Mouse (Mus musculus): ENCODE data around the gene A4galt. TPM values are rescaled to one million over a fixed set of nuclear protein-coding genes. Genes with fewer than 3 reads are reported as not detected.

The A4galt gene
- 1 to 10 TPM in 4 of 26 experiments, under 1 TPM in 3, not detected in 19; 0.29 to 1.3 (median 1.1) TPM for total RNA-seq (2018; cell fraction: chromatin; rRNA removed)
- 1 to 10 TPM in 6 of 26 experiments, under 1 TPM in 19, not detected in 1; 0.17 to 1.6 (median 0.53) TPM for total RNA-seq (2018; cell fraction: cytosol; rRNA removed)
- 1 to 10 TPM in 4 of 26 experiments, under 1 TPM in 16, not detected in 6; 0.23 to 2.7 (median 0.49) TPM for total RNA-seq (2018; cell fraction: nucleus; rRNA removed)
- 0.38 to 1.5 TPM (median 1.2 TPM) in 3 replicates for polyA plus RNA-seq (2018)

DNA sequence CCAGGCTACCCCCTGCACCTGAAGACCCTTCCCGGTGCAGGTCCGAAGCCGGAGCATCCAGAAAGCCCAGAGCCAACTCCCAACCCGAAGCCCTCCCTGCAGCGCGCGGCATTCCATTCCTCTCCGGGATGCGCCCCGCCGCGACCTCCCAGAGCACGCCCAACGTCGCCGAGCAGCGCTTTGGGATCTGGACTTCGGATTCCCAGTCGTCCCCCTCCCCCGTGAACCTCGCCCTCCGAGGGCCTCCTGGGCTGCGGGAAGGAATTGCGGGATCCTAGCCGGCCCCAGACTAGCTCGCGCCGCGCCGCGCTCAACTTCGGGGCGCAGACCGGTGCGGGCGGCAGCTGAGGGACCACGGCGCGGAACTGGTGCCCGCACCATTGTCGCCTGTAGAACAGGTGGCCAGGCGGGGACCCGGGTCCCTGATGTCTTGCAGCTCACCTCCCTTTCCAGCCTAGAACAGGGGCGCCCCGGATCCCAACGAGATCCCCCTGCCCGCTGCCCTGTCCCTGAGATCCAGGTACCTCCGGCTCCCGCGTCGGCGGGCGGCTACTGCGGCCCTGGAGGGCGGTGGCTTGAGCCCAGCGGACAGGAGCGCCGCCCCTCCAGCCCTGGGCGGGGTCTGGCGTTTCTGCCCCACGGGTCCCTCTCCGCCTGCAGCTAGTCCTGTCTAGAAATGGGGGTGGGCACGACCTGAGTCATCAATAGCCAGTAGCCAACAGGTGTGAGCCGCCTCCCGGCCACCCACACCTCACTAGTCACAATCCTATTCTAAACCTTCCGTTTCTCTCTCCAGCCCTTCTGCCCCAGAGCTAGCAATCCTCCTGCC, at the start of gene A4galt:
TSS of gene A4galt (minus strand) at position 599 of the 829 bp plus-strand sequence.
- Histone ChIP-seq H3K36me3 (ENCODE audit: inconsistent target) (no peaks in the 10 kb centered on the region), H3K4me3 (ENCODE audit: inconsistent target) (no peak within 1 kb of the TSS), H3K79me2 (ENCODE audit: inconsistent target) (no peaks in the 10 kb centered on the region), H3K27ac (no peak within 1 kb of the TSS)
- WGBS (ENCODE audit: missing documents), result 7% methylated on average over 57 of the region's 66 CpGs

DNA sequence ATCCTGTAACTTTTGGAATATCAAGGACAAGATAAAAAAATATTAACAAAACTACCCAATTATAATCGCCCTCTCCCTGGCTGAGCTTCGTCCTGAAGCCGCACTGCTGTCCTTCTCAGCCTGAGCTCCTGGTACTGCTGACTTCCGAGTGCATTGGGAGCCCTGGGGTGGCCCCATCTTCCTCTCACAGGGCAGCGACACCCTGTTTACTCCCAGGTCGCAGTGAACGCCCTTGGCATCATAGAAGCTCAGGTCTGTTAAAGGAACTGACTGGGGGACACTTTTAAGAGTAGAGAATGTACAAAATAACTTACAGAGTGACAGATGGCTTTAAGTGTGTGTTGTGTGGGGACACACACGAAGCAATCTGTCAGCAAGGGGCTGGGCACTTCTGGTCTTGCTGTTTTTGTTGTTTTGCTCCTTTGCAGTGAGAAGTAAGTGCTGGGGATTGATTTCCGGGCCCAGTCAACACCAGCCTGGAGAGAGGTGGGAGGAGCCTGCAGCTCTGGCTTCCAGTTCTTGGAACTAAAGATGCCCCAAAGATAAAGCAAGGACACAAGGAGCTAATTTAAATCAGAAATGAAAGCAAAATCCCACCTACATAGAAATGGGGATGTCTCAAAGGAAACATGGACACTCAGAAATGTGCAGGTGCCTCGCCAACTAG, 48.5 kb upstream of the A4galt start:
- Histone ChIP-seq H3K27ac (no peak overlapping the region), H3K36me3 (ENCODE audit: inconsistent target) (peaks cover 13% of the 10 kb centered on the region)
- WGBS (ENCODE audit: missing documents), result 87% methylated on average over 10 of the region's 10 CpGs

DNA sequence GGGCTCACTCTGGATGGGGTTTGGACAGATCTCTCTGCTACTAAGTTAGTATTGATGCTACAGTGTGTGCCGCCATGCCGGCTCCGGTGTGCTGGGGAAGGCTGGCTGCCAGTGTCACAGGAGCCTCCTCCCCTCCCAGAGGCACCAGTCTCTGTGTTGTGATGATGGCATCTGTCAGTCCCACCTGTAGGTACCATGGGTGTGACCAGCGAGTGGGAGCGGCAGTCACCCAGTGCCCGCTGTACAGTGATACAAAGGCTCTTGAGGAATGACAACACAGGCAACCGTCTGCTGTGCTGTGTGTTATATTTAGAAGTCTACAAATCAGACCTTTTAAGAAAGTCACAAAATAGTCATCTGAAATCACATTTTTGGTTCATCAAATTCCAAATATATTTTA, 47.9 kb upstream of the A4galt start:
- no peak overlapping the region for H3K4me3 ChIP-seq (ENCODE audit: inconsistent target)
- WGBS (ENCODE audit: missing documents), result 92% methylated on average over 7 of the region's 7 CpGs
- no peak overlapping the region for H3K27ac ChIP-seq
- H3K36me3 ChIP-seq (ENCODE audit: inconsistent target), result peaks cover 13% of the 10 kb centered on the region
- H3K79me2 ChIP-seq (ENCODE audit: inconsistent target), result no peaks in the 10 kb centered on the region

More for the DNA sequence above, 48.5 kb upstream of the A4galt start:
- Histone ChIP-seq H3K4me3 (ENCODE audit: inconsistent target) (no peak overlapping the region), H3K79me2 (ENCODE audit: inconsistent target) (no peaks in the 10 kb centered on the region)

DNA sequence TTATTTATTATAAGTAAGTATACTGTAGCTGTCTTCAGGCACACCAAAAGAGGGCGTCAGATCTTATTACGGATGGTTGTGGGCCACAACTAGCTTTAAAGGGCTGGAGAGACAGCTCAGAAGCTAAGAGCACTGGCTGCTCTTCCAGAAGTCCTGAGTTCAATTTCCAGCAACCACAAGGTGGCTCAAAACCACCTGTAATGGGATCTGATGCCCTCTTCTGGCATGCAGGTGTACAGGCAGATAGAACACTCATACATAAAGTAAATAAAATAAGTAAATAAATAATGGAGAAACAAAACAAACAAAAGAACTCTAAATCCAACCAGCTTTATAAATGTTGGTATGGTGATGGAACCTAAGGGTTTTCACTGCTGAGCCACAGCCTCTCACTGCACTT, 47.2 kb upstream of the A4galt start:
- Histone ChIP-seq H3K79me2 (ENCODE audit: inconsistent target) (no peaks in the 10 kb centered on the region), H3K4me3 (ENCODE audit: inconsistent target) (no peak overlapping the region), H3K36me3 (ENCODE audit: inconsistent target) (peaks cover 13% of the 10 kb centered on the region), H3K27ac (no peak overlapping the region)
- WGBS (ENCODE audit: missing documents), result 100% methylated on average over 2 of the region's 2 CpGs

DNA sequence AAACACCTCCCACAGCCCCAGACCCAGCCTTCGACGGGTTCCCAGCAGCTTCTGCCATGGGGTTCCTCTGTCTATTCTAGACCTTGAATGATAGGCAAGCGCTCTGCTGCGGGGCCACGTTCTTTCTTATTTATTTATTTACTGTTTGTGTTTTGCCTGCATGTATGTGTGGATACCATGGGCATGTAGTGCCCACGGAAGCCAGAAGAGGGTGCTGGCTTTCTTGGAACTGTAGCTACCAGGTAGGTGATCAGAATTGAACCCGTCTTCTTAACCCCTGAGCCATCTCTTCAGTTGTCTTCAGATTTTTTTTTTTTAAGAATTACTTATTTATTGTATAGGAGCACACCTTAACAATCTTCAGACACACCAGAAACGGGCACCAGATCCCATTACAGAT, 46.7 kb upstream of the A4galt start:
- 96% methylated on average over 8 of the region's 8 CpGs for WGBS (ENCODE audit: missing documents)
- H3K4me3 ChIP-seq (ENCODE audit: inconsistent target), result no peak overlapping the region
- H3K36me3 ChIP-seq (ENCODE audit: inconsistent target), result peaks cover 13% of the 10 kb centered on the region
- no peaks in the 10 kb centered on the region for H3K79me2 ChIP-seq (ENCODE audit: inconsistent target)
- H3K27ac ChIP-seq, result no peak overlapping the region

DNA sequence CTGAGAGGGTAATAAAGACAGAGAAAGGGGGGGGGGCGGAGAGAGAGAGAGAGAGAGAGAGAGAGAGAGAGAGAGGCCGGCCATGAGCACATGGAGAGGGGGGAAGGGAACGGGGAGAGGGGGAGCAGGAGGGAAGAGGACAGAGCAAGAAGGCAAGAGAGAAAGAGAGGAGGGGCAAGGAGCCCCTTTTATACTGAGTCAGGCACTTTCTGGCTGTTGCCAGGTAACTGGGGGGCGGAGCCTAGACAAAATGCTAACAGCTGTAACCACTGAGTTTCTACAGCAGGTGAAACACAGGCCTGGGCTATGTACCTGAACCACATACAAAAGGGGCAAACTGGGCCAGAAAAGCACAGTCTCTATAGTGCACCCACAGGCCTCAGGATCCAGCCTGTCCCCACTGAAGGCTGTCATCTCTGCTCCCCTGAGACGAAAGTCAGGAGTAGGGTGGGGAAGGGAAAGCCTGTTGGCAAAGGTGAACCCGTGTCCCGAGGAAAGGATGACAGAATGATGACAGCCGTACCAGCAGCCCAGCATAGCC, 45.3 kb upstream of the A4galt start:
- Histone ChIP-seq H3K4me3 (ENCODE audit: inconsistent target) (no peak overlapping the region), H3K36me3 (ENCODE audit: inconsistent target) (peaks cover 13% of the 10 kb centered on the region), H3K79me2 (ENCODE audit: inconsistent target) (no peaks in the 10 kb centered on the region), H3K27ac (no peak overlapping the region)
- 96% methylated on average over 5 of the region's 8 CpGs for WGBS (ENCODE audit: missing documents)

DNA sequence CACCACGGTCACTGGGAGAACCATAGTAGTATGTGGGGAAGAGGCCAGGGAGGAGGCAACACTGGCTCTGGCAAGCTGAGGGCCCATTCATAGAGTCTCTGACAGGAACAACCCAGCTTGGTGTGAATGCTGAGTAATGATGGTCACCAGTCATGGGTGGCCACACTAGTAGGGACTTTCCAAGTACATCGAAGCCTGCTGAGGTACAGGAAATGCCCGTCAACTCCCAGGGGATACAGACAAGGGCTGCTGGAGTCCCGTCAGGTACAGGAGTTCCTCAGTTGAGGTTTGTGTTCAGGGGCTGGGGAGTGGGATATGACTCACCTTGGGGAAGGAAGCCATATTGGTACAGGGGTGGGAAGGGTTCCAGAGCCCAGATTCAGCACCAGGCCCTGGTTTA, 44.5 kb upstream of the A4galt start:
- H3K27ac ChIP-seq, result no peak overlapping the region
- H3K79me2 ChIP-seq (ENCODE audit: inconsistent target), result no peaks in the 10 kb centered on the region
- H3K36me3 ChIP-seq (ENCODE audit: inconsistent target), result peaks cover 13% of the 10 kb centered on the region
- WGBS (ENCODE audit: missing documents), result 70% methylated on average over 4 of the region's 4 CpGs
- H3K4me3 ChIP-seq (ENCODE audit: inconsistent target), result no peak overlapping the region

DNA sequence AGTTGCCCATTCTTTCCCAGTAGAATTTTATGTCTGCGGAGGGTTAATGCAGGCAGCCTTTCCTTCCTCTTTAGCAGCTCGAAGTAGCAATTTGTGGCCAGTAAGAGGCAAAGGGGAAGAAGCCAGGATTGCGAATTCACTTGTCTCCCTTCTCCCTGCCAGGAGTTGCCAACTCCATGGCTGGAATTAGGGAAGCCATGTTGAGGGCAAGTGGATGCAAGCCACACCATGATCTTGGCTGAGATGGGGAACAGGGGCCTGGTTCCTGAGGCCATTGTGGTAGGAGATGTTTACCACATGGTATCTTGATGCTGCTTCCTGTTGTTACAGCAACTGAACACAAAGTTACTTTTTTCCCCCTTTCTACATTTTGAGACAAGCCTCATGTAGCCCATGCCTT, 43.4 kb upstream of the A4galt start:
- H3K36me3 ChIP-seq (ENCODE audit: inconsistent target), result peaks cover 2% of the 10 kb centered on the region; the same call in 1 of the 2 replicates
- no peaks in the 10 kb centered on the region for H3K79me2 ChIP-seq (ENCODE audit: inconsistent target)
- H3K27ac ChIP-seq, result no peak overlapping the region
- no peak overlapping the region for H3K4me3 ChIP-seq (ENCODE audit: inconsistent target)
- 6% methylated on average over 3 of the region's 3 CpGs for WGBS (ENCODE audit: missing documents)

DNA sequence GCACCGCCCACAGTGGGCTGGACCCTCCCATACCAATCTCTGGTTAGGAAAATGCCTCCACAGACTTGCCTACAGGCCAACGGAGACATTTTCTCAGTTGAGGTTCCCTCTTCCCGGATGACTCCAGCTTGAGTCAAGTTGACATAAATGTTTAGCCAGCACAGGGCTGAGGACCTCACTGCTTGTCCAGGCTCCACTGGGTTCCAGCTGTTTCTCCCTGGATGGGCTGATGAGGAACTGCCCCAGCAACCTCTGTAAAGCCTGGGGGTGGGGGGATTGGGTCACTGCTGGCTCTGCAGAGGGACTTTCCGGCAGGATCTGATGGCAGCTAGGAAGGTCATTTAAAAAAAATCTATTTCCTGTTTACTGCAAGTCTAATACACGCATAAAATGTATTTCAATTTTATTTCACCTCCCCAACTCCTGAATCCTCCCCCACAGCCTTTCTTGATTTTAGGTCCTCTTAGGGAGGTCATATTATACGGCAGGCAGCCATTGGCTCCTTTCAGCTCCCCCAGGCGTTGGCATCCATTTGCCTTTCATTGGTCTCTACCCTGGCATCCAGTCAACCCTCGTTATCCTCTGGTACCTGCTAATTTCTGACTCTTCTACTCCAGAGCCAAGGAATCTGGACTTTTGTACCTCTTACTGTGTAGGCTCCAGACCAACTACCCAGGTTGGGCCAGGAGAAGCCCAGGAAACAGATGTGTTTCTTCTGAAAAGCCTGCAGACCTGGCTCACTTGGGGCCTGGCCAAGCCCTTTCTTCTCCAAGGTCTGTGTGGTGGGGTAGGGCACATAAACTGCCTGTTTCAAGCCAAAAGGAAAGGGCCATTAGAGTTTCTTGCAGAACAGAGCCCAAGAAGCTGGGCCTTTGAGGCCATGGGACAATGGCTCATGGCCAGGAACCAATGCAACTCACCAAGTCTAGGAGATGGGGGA, 42.4 kb upstream of the A4galt start:
- no peaks in the 10 kb centered on the region for H3K36me3 ChIP-seq (ENCODE audit: inconsistent target)
- no peak overlapping the region for H3K27ac ChIP-seq
- WGBS (ENCODE audit: missing documents), result 94% methylated on average over 8 of the region's 8 CpGs
- H3K4me3 ChIP-seq (ENCODE audit: inconsistent target), result no peak overlapping the region
- H3K79me2 ChIP-seq (ENCODE audit: inconsistent target), result no peaks in the 10 kb centered on the region

DNA sequence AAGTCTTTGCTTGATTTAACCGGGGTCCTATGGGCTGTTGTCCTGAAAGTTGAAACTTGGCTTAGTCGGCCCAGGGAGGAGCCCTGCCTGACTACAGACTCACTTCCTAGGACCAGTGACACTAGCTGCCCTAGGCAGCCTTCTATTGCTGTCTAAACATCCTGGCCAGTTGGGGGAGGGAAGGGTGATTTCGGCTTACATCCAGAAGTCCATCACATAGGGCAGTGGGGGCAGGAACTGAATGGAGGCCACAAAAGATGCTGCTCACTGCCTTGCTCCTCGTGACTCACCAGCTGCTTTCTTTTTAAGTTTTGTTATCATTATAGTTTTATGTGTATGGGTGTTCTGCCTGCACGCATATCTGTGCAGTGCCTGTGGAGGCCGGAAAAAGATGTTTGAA, 41.6 kb upstream of the A4galt start:
- Histone ChIP-seq H3K4me3 (ENCODE audit: inconsistent target) (no peak overlapping the region), H3K79me2 (ENCODE audit: inconsistent target) (no peaks in the 10 kb centered on the region), H3K36me3 (ENCODE audit: inconsistent target) (no peaks in the 10 kb centered on the region), H3K27ac (no peak overlapping the region)
- 82% methylated on average over 6 of the region's 6 CpGs for whole genome bisulfite sequencing (ENCODE audit: missing documents)

DNA sequence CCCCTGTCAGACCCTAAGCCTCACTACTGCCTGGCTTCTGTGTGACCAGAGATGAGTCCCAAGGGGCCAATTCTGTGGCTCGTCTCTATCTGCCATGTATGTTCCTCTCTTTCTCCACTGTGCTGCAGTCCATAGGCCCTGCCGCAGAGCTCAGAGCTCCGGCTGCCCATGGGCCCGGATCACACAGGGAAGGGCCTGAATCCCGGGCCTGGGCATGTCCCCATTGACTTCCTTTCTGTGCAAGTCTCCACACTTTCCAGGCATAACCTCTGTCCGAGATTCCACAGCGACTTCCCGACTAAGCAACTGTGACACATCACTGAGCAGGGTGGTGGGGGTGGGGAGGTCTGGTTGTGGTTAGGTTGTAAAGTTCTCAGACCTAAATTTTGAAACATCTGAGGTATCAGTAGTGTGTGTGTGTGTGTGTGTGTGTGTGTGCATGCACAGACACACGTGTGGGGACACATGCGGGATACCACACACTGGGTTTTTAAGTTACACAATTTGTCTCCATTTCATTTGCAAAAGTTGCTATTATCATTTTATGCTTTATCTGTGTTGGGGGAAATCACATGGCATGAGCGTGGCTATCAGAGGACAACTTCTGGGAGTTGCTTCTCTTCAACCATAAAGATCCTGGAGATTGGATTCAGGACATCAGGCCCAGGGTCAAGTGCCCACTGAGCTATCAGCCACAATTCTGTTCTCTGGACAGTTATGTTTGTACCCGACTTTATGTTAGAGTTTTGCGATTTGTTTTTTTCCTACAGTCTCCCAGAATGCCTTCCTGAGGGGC, 40.9 kb upstream of the A4galt start:
- 92% methylated on average over 13 of the region's 13 CpGs for WGBS (ENCODE audit: missing documents)
- Histone ChIP-seq H3K4me3 (ENCODE audit: inconsistent target) (no peak overlapping the region), H3K36me3 (ENCODE audit: inconsistent target) (no peaks in the 10 kb centered on the region), H3K79me2 (ENCODE audit: inconsistent target) (no peaks in the 10 kb centered on the region), H3K27ac (no peak overlapping the region)

DNA sequence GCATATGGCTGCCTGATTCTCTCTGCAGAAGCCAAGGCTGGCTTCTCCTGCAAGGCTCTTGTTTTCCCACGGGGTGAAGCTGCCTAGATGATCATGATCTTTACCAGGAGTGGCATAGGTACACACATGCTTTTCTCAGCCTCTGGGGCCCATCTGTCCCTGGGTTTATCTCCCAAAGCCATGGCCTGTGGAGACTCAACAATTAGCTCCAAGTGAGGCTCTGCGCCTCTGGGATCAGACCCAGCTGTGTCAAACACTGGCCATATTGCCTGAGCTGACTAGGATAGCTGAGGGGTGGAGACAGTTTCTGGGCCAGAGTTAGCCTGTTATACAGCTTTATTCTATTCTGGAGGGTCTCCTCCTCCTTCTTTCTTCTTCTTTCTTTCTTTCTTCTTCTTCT, 39.3 kb upstream of the A4galt start:
- no peaks in the 10 kb centered on the region for H3K79me2 ChIP-seq (ENCODE audit: inconsistent target)
- no peak overlapping the region for H3K27ac ChIP-seq
- WGBS (ENCODE audit: missing documents), result 87% methylated on average over 2 of the region's 2 CpGs
- H3K36me3 ChIP-seq (ENCODE audit: inconsistent target), result no peaks in the 10 kb centered on the region
- no peak overlapping the region for H3K4me3 ChIP-seq (ENCODE audit: inconsistent target)

DNA sequence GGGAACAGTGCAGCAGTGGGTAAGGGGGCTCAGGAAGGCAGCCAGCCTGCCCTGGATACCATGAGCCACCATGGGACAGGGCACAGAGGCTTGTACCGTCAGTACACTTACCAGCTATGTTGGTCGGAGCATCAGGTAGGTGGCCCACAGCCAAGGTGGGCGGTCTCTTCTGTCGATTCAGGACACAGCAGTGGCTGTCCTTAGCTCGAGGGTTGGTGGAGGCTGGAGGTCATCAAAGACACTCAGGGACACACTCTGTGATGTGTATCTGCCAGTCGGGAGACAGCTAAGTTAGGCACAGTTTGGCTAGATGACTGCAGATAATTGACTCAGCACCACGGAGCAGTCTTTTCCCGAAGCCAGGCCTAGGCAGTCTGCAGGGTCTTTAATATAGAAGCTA, 33.3 kb upstream of the A4galt start:
- Histone ChIP-seq H3K79me2 (ENCODE audit: inconsistent target) (no peaks in the 10 kb centered on the region), H3K27ac (no peak overlapping the region), H3K4me3 (ENCODE audit: inconsistent target) (no peak overlapping the region), H3K36me3 (ENCODE audit: inconsistent target) (no peaks in the 10 kb centered on the region)
- 86% methylated on average over 8 of the region's 8 CpGs for WGBS (ENCODE audit: missing documents)

Measured in macrophage (primary cell).